Mouse (Mus musculus) mature B cell (primary cell): ENCODE measurements around the gene Ctnna3.

Experiments
- in situ Hi-C: fragments of 300-500 bp; cut with MboI; formaldehyde crosslinking; loops from 2 replicates; pipeline ENCODE4 v1.14.3; 2019

Gene Ctnna3

GRCm38 (mm10) chr10:63927334-63927733 lies 497.4 kb downstream of the Ctnna3 start, which contains the start of gene Gm10118:
Gene Gm10118, minus strand, starts transcription at chr10:63927434.
- in situ Hi-C loops = no loop called here

- in situ Hi-C loops = no loop called here
These were observed 504.0 kb downstream of the Ctnna3 start for GRCm38 (mm10) chr10:63933946-63934345.

GRCm38 (mm10) chr10:63945534-63945933 lies 515.6 kb downstream of the Ctnna3 start:
- in situ Hi-C loops = no loop called here

- in situ Hi-C loops = no loop called here
These were observed 517.4 kb downstream of the Ctnna3 start for GRCm38 (mm10) chr10:63947266-63947665.

GRCm38 (mm10) chr10:63950867-63951266 lies 521.0 kb downstream of the Ctnna3 start:
- in situ Hi-C loops = no loop called here

- in situ Hi-C loops = no loop called here
These were observed 521.6 kb downstream of the Ctnna3 start for GRCm38 (mm10) chr10:63951481-63951880.

GRCm38 (mm10) chr10:63954308-63954930 lies 524.5 kb downstream of the Ctnna3 start:
- in situ Hi-C loops = no loop called here

GRCm38 (mm10) chr10:63972300-63972699 lies 542.4 kb downstream of the Ctnna3 start:
- in situ Hi-C loops = no loop called here

- in situ Hi-C loops = no loop called here
These were observed 548.2 kb downstream of the Ctnna3 start for GRCm38 (mm10) chr10:63978101-63978500.

- in situ Hi-C loops = no loop called here
These were observed 548.6 kb downstream of the Ctnna3 start for GRCm38 (mm10) chr10:63978535-63978934.

GRCm38 (mm10) chr10:63978969-63979368 lies 549.1 kb downstream of the Ctnna3 start:
- in situ Hi-C loops = no loop called here

GRCm38 (mm10) chr10:63979410-63979809 lies 549.5 kb downstream of the Ctnna3 start:
- in situ Hi-C loops = no loop called here

- in situ Hi-C loops = no loop called here
These were observed 555.7 kb downstream of the Ctnna3 start for GRCm38 (mm10) chr10:63985576-63985975.

- in situ Hi-C loops = no loop called here
These were observed 564.4 kb downstream of the Ctnna3 start for GRCm38 (mm10) chr10:63994251-63994650.

GRCm38 (mm10) chr10:64001531-64001930 lies 571.6 kb downstream of the Ctnna3 start:
- in situ Hi-C loops = no loop called here

GRCm38 (mm10) chr10:64001996-64002395 lies 572.1 kb downstream of the Ctnna3 start:
- in situ Hi-C loops = no loop called here

GRCm38 (mm10) chr10:64020347-64020746 lies 590.4 kb downstream of the Ctnna3 start:
- in situ Hi-C loops = no loop called here

- in situ Hi-C loops = no loop called here
These were observed 593.4 kb downstream of the Ctnna3 start for GRCm38 (mm10) chr10:64023340-64023739.

GRCm38 (mm10) chr10:64030901-64031300 lies 601.0 kb downstream of the Ctnna3 start:
- in situ Hi-C loops = no loop called here

GRCm38 (mm10) chr10:64039760-64040535 lies 610.0 kb downstream of the Ctnna3 start:
- in situ Hi-C loops = no loop called here

- in situ Hi-C loops = no loop called here
These were observed 611.3 kb downstream of the Ctnna3 start for GRCm38 (mm10) chr10:64041218-64041617.

GRCm38 (mm10) chr10:64041892-64042291 lies 612.0 kb downstream of the Ctnna3 start:
- in situ Hi-C loops = no loop called here

GRCm38 (mm10) chr10:64049151-64049550 lies 619.3 kb downstream of the Ctnna3 start:
- in situ Hi-C loops = no loop called here
